Mouse (Mus musculus) lung, postnatal 25 days (tissue): ENCODE data around the gene Syt7.

Experiments used
- DNase-seq: peaks from one replicate; pipeline ENCODE4 v3.0.0; 2022; ENCODE audit warnings: low spot score

Gene Syt7

DNA sequence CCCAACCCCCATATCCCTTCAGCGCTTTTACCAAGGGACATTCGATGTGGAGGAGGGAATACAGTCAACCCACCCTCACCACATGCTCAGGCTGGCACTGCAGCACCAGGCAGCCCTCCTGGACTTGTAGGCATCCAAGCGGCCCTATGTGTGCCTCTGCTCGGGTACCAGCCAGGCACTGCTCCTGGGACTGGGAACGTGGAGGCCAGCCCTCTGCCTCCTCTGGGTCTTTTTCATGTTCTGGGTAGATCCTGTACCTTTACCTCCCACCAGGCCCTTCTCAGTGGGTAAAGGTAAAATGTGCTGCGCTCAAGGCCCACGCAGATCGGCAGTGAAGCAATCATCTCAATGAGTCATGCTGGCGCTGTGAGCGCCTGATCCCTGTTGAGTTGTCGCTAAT is 71.0 kb downstream of the Syt7 start:
- DNase-seq: no peak

DNA sequence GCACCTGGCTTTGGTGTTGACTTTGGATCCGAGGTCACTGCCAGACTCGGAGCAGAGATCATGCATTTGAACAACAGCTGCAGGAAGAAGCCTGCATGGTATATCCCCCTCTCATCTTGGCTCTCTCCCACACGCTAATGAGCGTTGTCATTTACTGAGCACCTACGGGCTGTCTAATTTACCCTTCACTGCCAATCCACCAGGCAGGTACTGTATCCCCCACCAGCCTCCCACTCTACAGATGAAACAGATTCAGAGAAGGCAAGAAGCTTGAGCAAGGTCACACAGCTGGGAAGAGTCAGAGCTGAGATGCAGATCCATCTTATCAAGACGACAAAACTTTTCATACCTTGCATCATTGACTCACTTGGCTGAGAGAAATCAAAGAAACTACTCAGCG is 72.7 kb downstream of the Syt7 start:
- DNase-seq: no peak

- DNase-seq: no peak
Observed at GRCm38 (mm10) chr19:10464427-10464826, 75.5 kb downstream of the Syt7 start.

- peak; percentile 22 for DNase-seq
Observed at GRCm38 (mm10) chr19:10469171-10469658, 80.3 kb downstream of the Syt7 start.

DNA sequence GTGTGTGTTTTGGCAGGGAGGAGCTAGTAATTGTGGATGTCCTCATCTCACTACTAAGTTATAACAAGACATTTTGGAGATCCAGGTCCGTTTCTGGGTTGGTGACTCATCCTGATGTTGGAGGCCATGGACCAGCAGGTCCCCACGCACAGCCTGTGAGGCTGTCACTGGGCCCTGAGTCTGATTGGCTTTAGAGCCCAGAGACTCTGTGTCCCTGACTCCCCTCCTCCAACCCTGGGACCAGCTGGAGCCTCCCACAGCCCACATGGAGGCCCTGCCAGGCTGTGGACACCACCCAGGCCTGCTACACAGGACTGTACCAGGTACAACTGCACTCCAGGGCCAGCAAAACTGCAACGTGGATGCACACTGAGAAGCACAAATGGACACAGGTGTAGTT is 84.1 kb downstream of the Syt7 start:
- no peak for DNase-seq

DNA sequence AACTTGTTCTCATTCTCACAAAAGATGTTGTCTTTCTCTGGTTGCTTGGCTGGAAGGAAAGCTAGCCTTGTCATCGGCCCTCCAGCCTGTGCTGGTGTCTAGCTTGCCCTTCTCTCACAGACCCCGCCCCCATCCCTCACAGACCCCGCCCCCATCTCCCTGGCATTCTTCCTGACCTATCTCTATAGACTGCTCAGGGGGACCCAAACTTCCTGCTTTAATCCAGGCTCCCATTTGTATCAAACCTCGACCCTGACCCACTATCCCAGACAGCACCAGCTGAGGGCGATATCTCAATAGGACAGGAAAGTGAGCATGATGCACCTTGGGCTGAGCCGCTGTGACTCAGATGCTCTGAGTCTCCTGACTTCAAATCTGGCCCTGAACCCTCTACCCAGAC is 84.9 kb downstream of the Syt7 start:
- no peak for DNase-seq

DNA sequence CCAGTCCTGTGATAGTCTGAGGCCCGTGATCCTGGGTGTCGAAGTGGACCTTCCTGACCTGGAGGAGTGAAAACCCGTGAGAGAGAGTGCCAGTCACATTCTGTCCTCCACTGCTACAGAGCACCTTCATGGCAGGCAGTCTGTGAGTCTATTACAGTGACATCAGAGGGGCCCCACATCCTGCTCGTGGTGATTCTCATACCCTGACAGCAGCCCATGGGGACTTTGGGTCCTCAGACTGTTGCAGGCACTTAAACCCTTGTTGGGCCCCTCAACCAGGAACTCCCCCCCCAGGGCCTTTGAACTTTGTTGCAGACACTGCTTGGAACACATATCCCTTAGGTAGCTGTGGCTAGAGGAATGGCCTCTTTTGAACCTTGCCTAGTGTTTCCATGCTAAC is 90.7 kb downstream of the Syt7 start:
- DNase-seq: no peak

DNA sequence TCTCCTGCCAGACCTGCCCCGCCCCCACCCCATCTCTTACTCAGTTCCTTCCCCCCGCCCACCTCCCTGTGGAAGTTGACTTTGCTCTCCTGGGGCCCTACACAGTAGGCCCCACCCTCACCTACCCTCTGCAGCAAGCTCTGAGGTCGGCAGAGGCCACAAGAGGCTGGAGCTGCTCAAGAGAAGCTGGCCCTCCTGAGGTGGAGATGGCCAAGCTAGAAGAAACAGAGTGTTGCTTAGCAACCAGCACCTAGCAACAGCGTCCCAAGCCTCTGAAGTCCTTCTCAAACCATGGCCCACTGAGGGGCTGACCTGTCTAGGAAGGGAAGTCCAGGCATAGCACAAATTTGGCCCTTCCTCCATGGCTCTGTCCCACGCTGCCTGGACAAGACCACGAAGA is 93.8 kb downstream of the Syt7 start, which contains the start of gene Ppp1r32:
TSS of gene Ppp1r32 (minus strand) at position 226 of the 400 bp plus-strand sequence.
- peak; percentile 32 for DNase-seq

- DNase-seq: peak; percentile 71
Observed at GRCm38 (mm10) chr19:10486264-10486738, 97.4 kb downstream of the Syt7 start.

GRCm38 (mm10) chr19:10495670-10496069 is 106.8 kb downstream of the Syt7 start:
- no peak for DNase-seq

DNA sequence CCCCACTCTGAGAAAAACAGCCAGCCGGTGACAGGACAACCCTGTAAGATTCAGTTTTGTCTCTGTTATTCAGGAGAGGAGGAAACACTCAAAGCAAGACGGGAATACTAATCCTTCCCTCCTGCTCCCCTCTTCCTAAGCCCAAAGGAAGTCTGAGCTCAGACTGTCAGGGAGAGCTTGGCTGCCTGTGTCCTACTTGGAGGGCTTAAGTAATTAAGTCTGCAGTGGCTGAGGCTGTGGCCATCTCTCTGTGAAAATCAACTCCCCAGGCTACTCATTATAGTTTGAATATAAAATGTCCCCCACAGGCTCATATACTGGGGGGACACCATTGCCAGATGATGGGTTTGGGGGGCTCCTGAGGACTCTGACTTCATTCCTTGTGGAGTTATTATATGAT is 108.1 kb downstream of the Syt7 start:
- DNase-seq: no peak

DNA sequence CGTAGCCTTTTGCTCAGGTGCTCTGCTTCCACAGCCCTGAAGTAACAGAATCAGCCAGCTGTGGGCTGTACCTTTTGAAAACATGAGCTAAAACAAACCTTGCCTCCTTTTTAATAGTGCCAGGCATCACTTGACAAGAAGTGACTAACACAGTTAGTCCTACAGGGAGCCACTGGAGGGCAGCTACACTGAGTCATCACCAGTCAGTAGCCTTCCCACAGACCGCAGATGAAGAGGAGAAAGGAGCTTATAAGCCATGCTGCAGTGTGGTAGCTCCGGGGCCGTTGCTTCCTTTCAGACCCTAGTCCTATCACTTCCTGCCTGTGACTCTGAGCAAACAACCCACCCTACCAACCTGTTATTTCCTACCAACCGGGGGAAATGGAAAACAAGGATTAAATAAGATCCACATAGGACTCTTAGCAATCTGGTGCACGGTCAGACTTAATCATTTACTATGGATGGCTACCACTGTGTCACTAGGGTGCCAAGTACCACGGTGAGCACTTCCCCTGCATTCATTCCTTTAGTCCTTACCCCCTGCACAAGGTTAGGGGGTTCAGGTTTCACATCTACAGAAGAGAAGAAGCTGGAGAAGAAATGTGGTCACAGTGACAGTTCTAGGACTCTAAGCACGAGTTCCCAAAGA is 108.7 kb downstream of the Syt7 start:
- no peak for DNase-seq

- no peak for DNase-seq
Observed at GRCm38 (mm10) chr19:10500581-10500980, 111.7 kb downstream of the Syt7 start.

- peak; percentile 38 for DNase-seq
Observed at GRCm38 (mm10) chr19:10502571-10502970, 113.7 kb downstream of the Syt7 start.
